Mouse (Mus musculus) testis, adult 2 months (tissue): Measurements from ENCODE around the gene B3galt1.

ENCODE experiments used
- CTCF ChIP-seq: fragments of 200-500 bp; IDR thresholded peaks from 2 replicates; pipeline ENCODE4 v1.5.1; 2012; ENCODE audit warnings: low read depth, mild to moderate bottlenecking, inconsistent platforms, low read length, moderate library complexity; ENCODE audit not compliant: control insufficient read depth, insufficient read depth, insufficient replicate concordance
- POLR2A ChIP-seq: fragments of 200-500 bp; IDR thresholded peaks from 2 replicates; pipeline ENCODE4 v1.6.1; 2012; ENCODE audit warnings: low read depth, mild to moderate bottlenecking, inconsistent platforms, low read length, moderate library complexity; ENCODE audit not compliant: control insufficient read depth

DNA sequence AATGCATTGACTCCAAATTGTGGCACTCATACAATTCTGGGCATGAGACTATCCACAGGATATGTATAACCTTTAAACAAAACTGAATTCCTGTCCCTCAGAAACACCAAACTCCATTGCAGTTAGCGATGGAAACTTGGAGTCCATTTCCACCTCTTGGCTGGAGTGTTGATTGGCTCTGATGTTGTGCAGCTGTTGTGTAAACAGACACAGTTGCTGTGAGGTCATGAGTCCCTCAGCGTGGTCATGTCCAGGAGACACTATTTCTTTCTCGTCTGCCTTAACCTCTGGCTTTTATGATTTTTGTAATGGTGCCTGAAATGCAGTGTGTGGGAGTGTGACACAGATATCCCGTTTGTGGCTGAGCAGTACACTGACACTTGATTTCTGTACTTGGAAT, 262.0 kb downstream of the B3galt1 start:
- TF ChIP-seq POLR2A (no peak), CTCF (no peak)
